Mouse (Mus musculus) heart, embryonic 16.5 days (tissue): Measurements from ENCODE around the gene Mctp1. TPM values are rescaled to one million over a fixed set of nuclear protein-coding genes. Genes with fewer than 3 reads are reported as not detected.
A peak's percentile ranks its signal among the peaks of the same experiment; 100 is the strongest.
"Not testable (repeated sequence)": the region's sequence is repeated elsewhere in the genome, so short reads cannot be mapped to it uniquely, and the experiment has no call there.

Source experiments
- ATAC-seq: fragments of 200-750 bp; cut with Nextera tagmentation; replicated peaks from 2 replicates; pipeline ENCODE4 v1.8.0; 2017; ENCODE audit warnings: moderate number of reproducible peaks; ENCODE audit not compliant: insufficient read depth, low FRiP score; ENCODE audit errors: extremely low read depth
- H3K27ac ChIP-seq: fragments of 300-500 bp; sonication (generic); 2 replicates; pipeline ENCODE4 v1.5.1; 2014; ENCODE audit warnings: mild to moderate bottlenecking, low read length, control low read depth, moderate library complexity
- H3K27me3 ChIP-seq: fragments of 300-500 bp; sonication (generic); 2 replicates; pipeline ENCODE4 v1.6.1; 2014; ENCODE audit warnings: low read length, mixed read lengths; ENCODE audit not compliant: control insufficient read depth, insufficient read depth
- H3K36me3 ChIP-seq: fragments of 300-500 bp; sonication (generic); 2 replicates; pipeline ENCODE4 v1.6.1; 2014; ENCODE audit not compliant: control insufficient read depth, insufficient read depth
- H3K4me1 ChIP-seq: fragments of 300-500 bp; sonication (generic); 2 replicates; pipeline ENCODE4 v1.6.1; 2014; ENCODE audit warnings: low read length, mixed read lengths; ENCODE audit not compliant: control insufficient read depth, insufficient read depth
- H3K4me2 ChIP-seq: fragments of 300-500 bp; sonication (generic); 2 replicates; pipeline ENCODE4 v1.6.1; 2014; ENCODE audit warnings: low read depth, mild to moderate bottlenecking, control low read depth, low read length
- H3K4me3 ChIP-seq: fragments of 300-500 bp; sonication (generic); 2 replicates; pipeline ENCODE4 v1.5.1; 2014; ENCODE audit warnings: mild to moderate bottlenecking, control low read depth, low read length
- H3K9ac ChIP-seq: fragments of 300-500 bp; sonication (generic); 2 replicates; pipeline ENCODE4 v1.6.1; 2014; ENCODE audit warnings: low read length, control low read depth
- H3K9me3 ChIP-seq: fragments of 300-500 bp; sonication (generic); replicated peaks from 2 replicates; pipeline ENCODE4 v1.6.1; 2016; ENCODE audit warnings: low read length; ENCODE audit not compliant: control insufficient read depth
- WGBS: fragments of 180-500 bp; shearing (Covaris S2); extraction: QIAGEN DNeasy Blood & Tissue Kit; methylation state at CpG from one replicate; pipeline ENCODE4 v1.1.7; 2014; 5-methylcytosine and 5-hydroxymethylcytosine counted together
- polyA plus RNA-seq: library from polyadenylated mRNA; unstranded; fragments of >200 nt; fragmentation: Nextera tagmentation; extraction: Ambion mirVana; gene quantifications from 2 replicates; pipeline ENCODE4 v1.2.1, GENCODE M21; 2015

Gene Mctp1
- polyA plus RNA-seq, 1 experiment from 2014 or later, result 0.71 TPM

DNA sequence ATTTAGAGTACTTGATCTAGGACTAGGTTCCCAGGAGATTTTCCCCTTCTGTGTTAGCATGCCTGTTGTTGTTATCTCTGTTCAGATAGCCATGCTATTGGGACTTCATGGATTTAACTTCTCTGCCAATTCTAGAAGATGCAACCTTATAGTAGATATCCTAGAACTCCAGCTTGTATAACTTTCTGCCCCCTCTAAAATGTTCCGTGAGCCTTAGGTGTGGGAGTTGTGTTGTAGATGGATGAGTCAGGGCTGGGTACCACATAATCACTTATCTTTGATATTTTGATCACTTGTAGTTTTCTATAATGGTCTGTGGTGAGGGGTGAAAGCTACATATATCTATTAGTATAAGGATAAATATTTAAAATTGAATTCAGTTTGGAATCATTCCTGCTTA lies 54.4 kb downstream of the Mctp1 start:
- WGBS, result 84% methylated on average over 1 of the region's 1 CpGs
- H3K9me3 ChIP-seq, result no peaks in the 10 kb centered on the region

DNA sequence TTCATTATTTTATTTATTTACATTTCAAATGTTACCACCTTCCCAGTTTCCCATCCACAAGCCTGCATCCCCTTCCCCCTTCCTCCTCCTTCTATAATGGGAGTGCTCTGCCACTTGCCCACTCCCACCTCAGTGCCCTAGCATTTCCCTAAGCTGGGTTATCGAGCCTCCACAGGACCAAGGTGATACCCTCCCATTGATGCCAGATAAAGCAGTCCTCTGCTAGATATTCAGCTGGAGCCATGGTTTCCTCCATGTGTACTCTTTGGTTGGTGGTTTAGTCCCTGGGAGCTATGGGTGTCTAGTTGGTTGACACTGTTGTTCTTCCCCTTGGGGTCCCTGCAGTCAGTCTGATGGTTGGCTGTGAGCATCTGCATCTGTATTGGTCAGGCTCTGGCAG lies 61.7 kb downstream of the Mctp1 start:
- Histone ChIP-seq H3K27ac (no peak overlapping the region), H3K4me2 (no peak overlapping the region), H3K36me3 (no peaks in the 10 kb centered on the region), H3K27me3 (no peaks in the 10 kb centered on the region), H3K9ac (no peak overlapping the region), H3K4me3 (no peak overlapping the region), H3K9me3 (no peaks in the 10 kb centered on the region), H3K4me1 (0 out of 2 replicates have a peak, but pooled peaks cover 2% of the 10 kb centered on the region)
- ATAC-seq, result no peak
- 54% methylated on average over 1 of the region's 1 CpGs for WGBS

More for the DNA sequence above, 54.4 kb downstream of the Mctp1 start:
- Histone ChIP-seq H3K36me3 (no peaks in the 10 kb centered on the region), H3K4me1 (no peaks in the 10 kb centered on the region), H3K27ac (no peak overlapping the region), H3K4me3 (no peak overlapping the region), H3K9ac (no peak overlapping the region), H3K27me3 (no peaks in the 10 kb centered on the region), H3K4me2 (no peak overlapping the region)
- ATAC-seq, result no peak

DNA sequence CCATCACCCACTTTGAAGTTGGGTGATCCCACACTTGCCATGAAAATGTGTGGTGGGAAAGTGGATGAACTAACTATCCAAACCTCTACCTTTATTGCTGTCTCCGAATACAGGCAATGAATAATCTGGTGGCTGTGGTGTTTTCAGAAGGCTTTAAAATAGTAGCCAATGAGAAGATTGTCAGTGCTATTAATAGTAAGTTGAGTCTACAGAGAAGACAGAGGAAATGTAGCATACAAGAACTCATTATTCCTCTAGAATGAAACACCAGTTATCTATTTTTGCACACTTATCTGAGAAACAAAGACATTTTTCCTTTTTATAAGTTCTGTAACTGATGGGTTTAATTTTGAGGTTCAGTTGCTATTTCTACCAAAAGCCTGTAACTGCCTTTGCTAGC lies 63.2 kb downstream of the Mctp1 start:
- 54% methylated on average over 1 of the region's 1 CpGs for WGBS
- ATAC-seq, result no peak
- Histone ChIP-seq H3K9me3 (no peaks in the 10 kb centered on the region), H3K9ac (no peak overlapping the region), H3K27ac (no peak overlapping the region), H3K4me1 (0 out of 2 replicates have a peak, but pooled peaks cover 2% of the 10 kb centered on the region), H3K27me3 (no peaks in the 10 kb centered on the region), H3K4me3 (no peak overlapping the region), H3K4me2 (no peak overlapping the region), H3K36me3 (no peaks in the 10 kb centered on the region)

DNA sequence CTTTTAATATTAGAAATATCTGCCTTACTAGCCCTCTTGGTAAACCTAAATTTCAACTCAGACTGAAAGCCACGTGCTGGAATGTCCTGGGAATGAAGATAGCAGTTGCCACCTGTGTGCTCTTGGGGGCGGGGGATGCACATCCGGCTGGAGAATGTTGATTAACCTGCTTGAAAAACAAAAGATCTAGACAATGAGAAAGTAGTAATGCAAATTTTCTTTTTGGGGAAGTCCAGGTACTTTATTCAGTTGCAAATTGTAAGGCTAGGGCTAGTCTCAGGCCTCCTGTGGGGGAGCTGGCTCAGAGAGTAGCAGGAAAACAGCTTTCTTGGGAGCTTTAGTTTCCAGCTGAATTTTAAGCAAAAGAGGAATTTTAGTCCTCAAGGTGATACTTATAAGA lies 67.2 kb downstream of the Mctp1 start:
- H3K4me2 ChIP-seq, H3K27ac ChIP-seq, H3K36me3 ChIP-seq, H3K4me3 ChIP-seq, H3K9ac ChIP-seq, ATAC-seq, H3K4me1 ChIP-seq, H3K27me3 ChIP-seq, H3K9me3 ChIP-seq: not testable (repeated sequence)
- 69% methylated on average over 3 of the region's 3 CpGs for WGBS

DNA sequence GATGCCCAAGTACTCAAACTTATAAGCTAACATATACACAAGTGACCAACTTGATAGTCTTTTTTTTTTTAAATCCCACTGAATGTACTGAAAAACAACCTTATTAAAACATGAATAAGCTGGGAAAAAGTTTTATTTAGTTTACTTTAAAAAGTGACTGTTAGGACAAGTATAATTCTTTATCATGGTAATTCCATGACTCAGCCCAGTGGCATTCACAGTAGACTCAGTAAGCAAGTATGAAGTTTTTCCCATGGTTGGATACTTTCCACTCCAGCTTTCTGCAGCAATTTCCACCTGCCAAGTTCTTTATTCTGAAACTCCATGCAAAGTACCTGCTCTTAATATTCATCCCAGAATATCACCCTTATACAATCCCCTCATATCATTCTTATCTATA lies 97.3 kb downstream of the Mctp1 start:
- Histone ChIP-seq H3K9ac (no peak overlapping the region), H3K4me1 (no peaks in the 10 kb centered on the region), H3K27ac (no peak overlapping the region), H3K9me3 (no peaks in the 10 kb centered on the region), H3K36me3 (no peaks in the 10 kb centered on the region), H3K4me2 (no peak overlapping the region), H3K27me3 (no peaks in the 10 kb centered on the region), H3K4me3 (no peak overlapping the region)
- ATAC-seq, result no peak

DNA sequence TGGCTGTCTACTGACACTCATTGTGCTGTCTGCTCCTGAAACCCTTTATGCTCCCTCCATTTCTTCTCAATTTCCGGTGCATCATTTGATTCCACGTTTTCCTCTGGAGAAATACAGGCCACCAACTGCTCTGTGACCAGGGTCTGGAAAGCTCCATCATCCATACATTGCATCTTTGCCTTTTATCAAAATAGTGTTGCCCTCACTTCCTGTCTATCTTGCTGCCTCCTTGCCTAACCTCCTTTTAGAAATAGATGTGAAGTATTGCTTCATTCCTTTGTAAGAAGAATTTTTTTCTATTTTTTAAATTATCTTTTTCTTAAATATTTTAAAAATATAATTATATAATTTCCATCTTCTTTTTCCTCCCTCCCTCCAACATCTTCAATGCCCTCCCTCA lies 98.7 kb downstream of the Mctp1 start:
- no peak overlapping the region for H3K9ac ChIP-seq
- no peak overlapping the region for H3K4me2 ChIP-seq
- no peak overlapping the region for H3K4me3 ChIP-seq
- H3K4me1 ChIP-seq, result no peaks in the 10 kb centered on the region
- no peak for ATAC-seq
- H3K9me3 ChIP-seq, result no peaks in the 10 kb centered on the region
- no peaks in the 10 kb centered on the region for H3K27me3 ChIP-seq
- no peak overlapping the region for H3K27ac ChIP-seq
- WGBS, result 67% methylated on average over 2 of the region's 2 CpGs
- no peaks in the 10 kb centered on the region for H3K36me3 ChIP-seq

DNA sequence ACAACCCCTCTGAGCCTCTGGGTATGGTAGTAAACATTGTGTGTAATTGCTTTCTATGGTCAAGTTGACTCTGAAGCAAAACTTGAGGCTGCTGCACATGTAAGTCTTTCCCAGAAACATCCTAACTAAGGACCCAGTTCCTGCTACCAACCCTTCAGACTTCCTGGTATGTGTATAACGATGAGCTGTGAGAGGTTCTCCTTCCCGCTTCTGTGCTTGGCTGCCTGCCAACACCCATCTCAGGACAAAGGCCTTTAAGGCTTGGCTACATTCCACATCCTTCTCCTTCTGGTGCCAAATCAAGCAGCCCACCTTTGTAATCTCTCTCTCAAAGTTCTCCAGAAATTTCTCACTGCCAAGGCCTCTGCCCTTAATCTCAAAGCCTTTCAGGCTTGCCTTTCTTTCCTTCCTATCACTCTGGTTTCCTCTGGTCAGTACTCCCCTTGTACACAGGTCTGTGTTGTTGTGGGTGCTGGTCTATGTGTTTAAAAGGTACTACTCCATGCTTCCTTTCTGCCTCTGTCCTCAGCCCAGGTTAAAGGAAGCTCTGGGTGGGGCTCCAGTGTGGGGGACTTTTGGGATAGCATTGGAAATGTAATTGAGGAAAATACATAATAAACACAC lies 99.9 kb downstream of the Mctp1 start:
- Histone ChIP-seq H3K36me3 (no peaks in the 10 kb centered on the region), H3K4me1 (no peaks in the 10 kb centered on the region), H3K4me3 (no peak overlapping the region), H3K27ac (no peak overlapping the region; the same call in 1 of the 2 replicates), H3K9ac (no peak overlapping the region), H3K27me3 (no peaks in the 10 kb centered on the region), H3K4me2 (no peak overlapping the region), H3K9me3 (no peaks in the 10 kb centered on the region)
- WGBS, result 0% methylated on average over 2 of the region's 2 CpGs
- peak; percentile 65 for ATAC-seq

DNA sequence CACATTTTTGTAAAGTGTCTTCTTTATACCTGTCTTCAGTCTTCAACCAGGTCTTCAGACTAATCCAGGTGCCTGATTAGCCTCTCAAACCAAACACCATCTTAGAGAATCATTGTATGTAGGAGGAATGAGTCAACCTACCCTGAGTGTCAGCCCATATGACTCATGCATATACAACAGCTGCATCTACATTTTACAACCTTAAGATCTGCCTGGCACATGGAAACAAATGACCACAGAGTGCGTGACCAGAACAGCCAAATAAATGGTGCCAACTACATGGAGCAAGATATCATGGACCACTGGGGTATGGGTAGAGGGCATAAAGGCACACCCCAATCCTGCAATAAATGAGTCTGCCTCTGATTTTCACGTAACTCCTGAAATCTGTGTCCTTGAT lies 131.6 kb downstream of the Mctp1 start:
- no peak for ATAC-seq
- H3K27me3 ChIP-seq, result no peaks in the 10 kb centered on the region

DNA sequence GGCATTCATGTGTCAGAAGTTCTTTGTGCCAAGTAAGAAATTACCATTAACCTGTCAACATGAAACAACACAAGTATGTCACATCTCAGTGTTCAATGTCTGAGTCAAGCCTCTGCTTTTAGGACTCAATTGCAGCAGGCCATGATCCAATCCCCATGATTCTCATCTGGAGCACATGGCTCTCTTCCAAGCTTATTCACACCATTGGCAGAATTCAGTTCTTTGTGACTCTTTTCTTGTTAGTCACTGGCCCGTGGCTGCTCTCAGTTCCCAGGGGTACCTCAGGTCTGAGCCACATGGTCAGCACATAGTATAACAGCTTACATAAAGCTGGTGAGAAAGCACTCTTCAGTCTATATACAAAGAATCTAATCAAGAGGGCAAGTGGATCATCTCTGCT lies 138.8 kb downstream of the Mctp1 start:
- H3K27me3 ChIP-seq, result no peaks in the 10 kb centered on the region
- H3K9ac ChIP-seq, result no peak overlapping the region
- no peaks in the 10 kb centered on the region for H3K4me1 ChIP-seq
- no peak overlapping the region for H3K27ac ChIP-seq
- 59% methylated on average over 1 of the region's 1 CpGs for WGBS
- no peaks in the 10 kb centered on the region for H3K9me3 ChIP-seq
- no peak for ATAC-seq
- H3K4me3 ChIP-seq, result no peak overlapping the region
- no peaks in the 10 kb centered on the region for H3K36me3 ChIP-seq
- H3K4me2 ChIP-seq, result no peak overlapping the region

More for the DNA sequence above, 131.6 kb downstream of the Mctp1 start:
- Histone ChIP-seq H3K4me1 (no peaks in the 10 kb centered on the region), H3K4me3 (no peak overlapping the region), H3K27ac (no peak overlapping the region), H3K9ac (no peak overlapping the region), H3K4me2 (no peak overlapping the region), H3K36me3 (no peaks in the 10 kb centered on the region), H3K9me3 (no peaks in the 10 kb centered on the region)
- 79% methylated on average over 2 of the region's 2 CpGs for WGBS
